ENCODE assay signal across 11 mouse cellular contexts in the genomic region with DNA sequence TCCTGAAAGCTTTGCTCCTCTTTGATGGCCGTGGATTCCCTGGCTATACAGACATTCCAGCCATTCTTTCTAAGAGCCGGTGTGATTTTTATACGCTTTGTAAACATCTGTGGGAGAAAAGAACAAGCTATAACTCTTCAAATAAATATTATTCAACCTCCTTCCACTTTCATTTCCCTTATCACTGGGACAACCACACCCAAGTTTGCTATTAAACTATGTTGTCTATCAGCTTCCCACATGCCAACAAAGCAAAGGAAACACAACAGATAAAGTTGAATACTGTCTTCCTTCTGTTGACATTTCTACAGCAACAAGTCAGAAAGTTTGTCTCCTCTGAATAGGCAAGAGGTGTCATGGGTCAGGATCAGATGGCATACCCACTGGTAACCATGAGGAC. TPM values are rescaled to one million over a fixed set of nuclear protein-coding genes. Genes with fewer than 3 reads are reported as not detected.
DNase-seq lines count a peak whose midpoint lies in the region; ATAC-seq and TF ChIP-seq lines count a peak whose summit lies in the region.
"Had no signal": no experiment of that assay in that cellular context is flagged by ENCODE, and none has a peak within 500 bp of the region (broad histone marks: within the 10 kb centered on the region; RNA-seq: fewer than 3 reads in every experiment).

No protein-coding gene starts in this region.

- no peak for ATAC-seq in kidney, embryonic 16.5 days (ENCODE audit: low FRiP score, low TSS enrichment)

- H3K4me2 ChIP-seq in kidney, embryonic 16.5 days (replicated peaks; ENCODE audit: low read depth, low read length), result no peak overlapping the region

- DNase-seq in kidney, adult 18-20 months, result no peak
- peak; percentile 22 for DNase-seq in MEL-GATA-1-ER (ENCODE audit: extremely low read depth, low read depth)
- DNase-seq in lung, postnatal 36 days, result peak; percentile 52
- DNase-seq in testis, postnatal 14 days (ENCODE audit: low spot score), result no peak
- DNase-seq in cerebellum, postnatal 10 days, result no peak
- DNase-seq: cerebellum, postnatal 14 days; kidney, adult 8-10 months; right cerebral cortex, postnatal 25 days had no signal

- 26% methylated on average over 3 of the region's 3 CpGs for WGBS in kidney, embryonic 16.5 days

- peak overlapping the region; percentile 46 for H3K27ac ChIP-seq in kidney, embryonic 16.5 days (ENCODE audit: low read length)
- peak overlapping the region; percentile 86 for H3K27ac ChIP-seq in embryonic fibroblast, embryonic 13.5 days (ENCODE audit: insufficient read depth, low read length)
- H3K27ac ChIP-seq: hindbrain, embryonic 10.5 days had no signal

- H3K36me3 ChIP-seq in kidney, embryonic 16.5 days (ENCODE audit: insufficient read depth, low read length), result no peaks in the 10 kb centered on the region
- H3K36me3 ChIP-seq: hindbrain, embryonic 10.5 days had no signal

- H3K9ac ChIP-seq in kidney, embryonic 16.5 days (replicated peaks; ENCODE audit: low read length), result no peak overlapping the region

- no peaks in the 10 kb centered on the region for H3K9me3 ChIP-seq in kidney, embryonic 16.5 days (ENCODE audit: low read length)
- H3K9me3 ChIP-seq: hindbrain, embryonic 10.5 days had no signal

- TF ChIP-seq POLR2A in embryonic fibroblast, embryonic 13.5 days (IDR thresholded peaks at IDR 0.05; ENCODE audit: low read depth, low read length), result no peak

- no peak for TF ChIP-seq CTCF in embryonic fibroblast, embryonic 13.5 days (IDR thresholded peaks at IDR 0.05; ENCODE audit: borderline replicate concordance, insufficient read depth, low read length)

- no peak overlapping the region for H3K4me3 ChIP-seq in kidney, embryonic 16.5 days (ENCODE audit: low read length)
- no peak overlapping the region for H3K4me3 ChIP-seq in embryonic fibroblast, embryonic 13.5 days (ENCODE audit: insufficient read depth, low read length)
- H3K4me3 ChIP-seq: hindbrain, embryonic 10.5 days had no signal

- H3K4me1 ChIP-seq in kidney, embryonic 16.5 days (ENCODE audit: insufficient read depth, low read length), result peaks cover 51% of the 10 kb centered on the region
- H3K4me1 ChIP-seq in embryonic fibroblast, embryonic 13.5 days (ENCODE audit: control insufficient read depth, insufficient read depth, low read length), result peaks cover 40% of the 10 kb centered on the region

- no peaks in the 10 kb centered on the region for H3K27me3 ChIP-seq in kidney, embryonic 16.5 days (ENCODE audit: insufficient read depth, low read length)

RNA-seq across cellular contexts. Expression of gene Crim1, which starts 48.9 kb away (rescaled TPM):
- polyA plus RNA-seq in kidney, embryonic 16.5 days (2015; fragmentation: Nextera tagmentation; extraction: Ambion mirVana), result 5.3 and 5.4 TPM in 2 replicates
- polyA plus RNA-seq in embryonic fibroblast, embryonic 13.5 days (2011; ENCODE audit: insufficient read length, low read depth, missing spikeins), result 55.2 and 102 TPM in 2 replicates

Comparison
In these comparisons a context has a peak if more than half of its experiments do, and no peak if none do; other contexts are left out.
1. DNase-seq: peak in MEL-GATA-1-ER (single experiment) and lung, postnatal 36 days (single experiment); none in kidney, adult 18-20 months (single experiment), testis, postnatal 14 days (single experiment) and cerebellum, postnatal 10 days (0 of 2).